Mouse (Mus musculus) neural tube, embryonic 13.5 days (tissue): ENCODE measurements at regions not wholly inside any gene's neighbourhood (a gene's known extent, or its start where the extent isn't known, plus 50 kb on each side); places are given as distances from the start of the nearest gene placed in this dataset.
A peak's percentile ranks its signal among the peaks of the same experiment; 100 is the strongest.

Experiments
- ATAC-seq: fragments of 200-750 bp; cut with Nextera tagmentation; 2 replicates; pipeline ENCODE4 v1.8.0; 2017; ENCODE audit warnings: low read depth, mild to moderate bottlenecking, moderate TSS enrichment, moderate library complexity
- H3K27ac ChIP-seq: fragments of 300-500 bp; sonication (generic); replicated peaks from 2 replicates; pipeline ENCODE4 v1.5.1; 2015; ENCODE audit warnings: moderate library complexity, mild to moderate bottlenecking, inconsistent platforms
- H3K27me3 ChIP-seq: fragments of 300-500 bp; sonication (generic); 2 replicates; pipeline ENCODE4 v1.6.1; 2015; ENCODE audit warnings: mild to moderate bottlenecking, inconsistent platforms
- H3K36me3 ChIP-seq: fragments of 300-500 bp; sonication (generic); 2 replicates; pipeline ENCODE4 v1.6.1; 2015; ENCODE audit warnings: mild to moderate bottlenecking, inconsistent platforms
- H3K4me1 ChIP-seq: fragments of 300-500 bp; sonication (generic); replicated peaks from 2 replicates; pipeline ENCODE4 v1.6.1; 2015; ENCODE audit warnings: inconsistent platforms
- H3K4me2 ChIP-seq: fragments of 300-500 bp; sonication (generic); 2 replicates; pipeline ENCODE4 v1.6.1; 2015; ENCODE audit warnings: inconsistent platforms, mild to moderate bottlenecking, moderate library complexity
- H3K4me3 ChIP-seq: fragments of 300-500 bp; sonication (generic); 2 replicates; pipeline ENCODE4 v1.5.1; 2015; ENCODE audit warnings: mild to moderate bottlenecking, inconsistent platforms
- H3K9ac ChIP-seq: fragments of 300-500 bp; sonication (generic); 2 replicates; pipeline ENCODE4 v1.6.1; 2015; ENCODE audit warnings: moderate library complexity, mild to moderate bottlenecking, inconsistent platforms
- H3K9me3 ChIP-seq: fragments of 300-500 bp; sonication (generic); 2 replicates; pipeline ENCODE4 v1.6.1; 2016; ENCODE audit warnings: inconsistent platforms
- WGBS: fragments of 180-500 bp; shearing (Covaris S2); methylation state at CpG from one replicate; pipeline ENCODE4 v1.1.7; 2015; 5-methylcytosine and 5-hydroxymethylcytosine counted together

GRCm38 (mm10) chr3:143138952-143139351 lies 257.1 kb upstream of the Pkn2 start:
- Histone ChIP-seq H3K4me2 (no peak overlapping the region), H3K36me3 (no peaks in the 10 kb centered on the region), H3K4me1 (no peaks in the 10 kb centered on the region), H3K27me3 (no peaks in the 10 kb centered on the region), H3K27ac (no peak overlapping the region), H3K9ac (no peak overlapping the region), H3K4me3 (no peak overlapping the region), H3K9me3 (no peaks in the 10 kb centered on the region)
- ATAC-seq = no peak
- 89% methylated on average over 3 of the region's 3 CpGs for WGBS

GRCm38 (mm10) chr3:143134528-143134927 lies 252.7 kb upstream of the Pkn2 start:
- H3K9me3 ChIP-seq = no peaks in the 10 kb centered on the region

GRCm38 (mm10) chr3:143107733-143108291 lies 226.0 kb upstream of the Pkn2 start:
- Histone ChIP-seq H3K4me3 (no peak overlapping the region), H3K4me2 (no peak overlapping the region), H3K4me1 (peaks cover 27% of the 10 kb centered on the region), H3K9ac (no peak overlapping the region), H3K27me3 (no peaks in the 10 kb centered on the region), H3K9me3 (no peaks in the 10 kb centered on the region), H3K36me3 (no peaks in the 10 kb centered on the region), H3K27ac (no peak overlapping the region)
- 74% methylated on average over 13 of the region's 13 CpGs for WGBS
- ATAC-seq = no peak

More at GRCm38 (mm10) chr3:143134528-143134927, 252.7 kb upstream of the Pkn2 start:
- no peak overlapping the region for H3K9ac ChIP-seq
- no peak overlapping the region for H3K4me3 ChIP-seq
- 52% methylated on average over 2 of the region's 2 CpGs for WGBS
- no peaks in the 10 kb centered on the region for H3K4me1 ChIP-seq
- no peak overlapping the region for H3K4me2 ChIP-seq
- peak; percentile 91 for ATAC-seq
- H3K27ac ChIP-seq = no peak overlapping the region
- H3K36me3 ChIP-seq = no peaks in the 10 kb centered on the region
- no peaks in the 10 kb centered on the region for H3K27me3 ChIP-seq

GRCm38 (mm10) chr3:143104734-143105133 lies 222.9 kb upstream of the Pkn2 start:
- no peak for ATAC-seq
- Histone ChIP-seq H3K4me2 (no peak overlapping the region), H3K27ac (no peak overlapping the region), H3K27me3 (no peaks in the 10 kb centered on the region), H3K9ac (no peak overlapping the region), H3K4me3 (no peak overlapping the region), H3K9me3 (no peaks in the 10 kb centered on the region), H3K36me3 (no peaks in the 10 kb centered on the region), H3K4me1 (peaks cover 48% of the 10 kb centered on the region)
- 11% methylated on average over 2 of the region's 2 CpGs for WGBS

GRCm38 (mm10) chr3:143103333-143103732 lies 221.5 kb upstream of the Pkn2 start:
- Histone ChIP-seq H3K4me2 (no peak overlapping the region), H3K4me1 (peaks cover 48% of the 10 kb centered on the region), H3K36me3 (no peaks in the 10 kb centered on the region), H3K27ac (no peak overlapping the region; the same call in 1 of the 2 replicates), H3K4me3 (no peak overlapping the region), H3K9ac (no peak overlapping the region), H3K27me3 (no peaks in the 10 kb centered on the region), H3K9me3 (no peaks in the 10 kb centered on the region)
- 28% methylated on average over 3 of the region's 3 CpGs for WGBS
- ATAC-seq = no peak

- peak; percentile 89 for ATAC-seq
- 2% methylated on average over 43 of the region's 59 CpGs for WGBS
These were observed 219.2 kb upstream of the Pkn2 start for GRCm38 (mm10) chr3:143100810-143101645.

GRCm38 (mm10) chr3:143100203-143100602 lies 218.4 kb upstream of the Pkn2 start:
- Histone ChIP-seq H3K9ac (peak overlapping the region; percentile 66; the same call in 1 of the 2 replicates), H3K4me1 (peaks cover 36% of the 10 kb centered on the region), H3K4me2 (peak overlapping the region; percentile 63), H3K27me3 (no peaks in the 10 kb centered on the region), H3K36me3 (no peaks in the 10 kb centered on the region), H3K4me3 (peak overlapping the region; percentile 45), H3K27ac (peak overlapping the region; percentile 88), H3K9me3 (no peaks in the 10 kb centered on the region)
- 54% methylated on average over 7 of the region's 7 CpGs for WGBS
- no peak for ATAC-seq

More at GRCm38 (mm10) chr3:143100810-143101645, 219.2 kb upstream of the Pkn2 start:
- Histone ChIP-seq H3K4me1 (peaks cover 36% of the 10 kb centered on the region), H3K4me3 (peak overlapping the region; percentile 45), H3K36me3 (no peaks in the 10 kb centered on the region), H3K27me3 (no peaks in the 10 kb centered on the region), H3K9ac (peak overlapping the region; percentile 66), H3K9me3 (no peaks in the 10 kb centered on the region), H3K27ac (peak overlapping the region; percentile 88), H3K4me2 (peak overlapping the region; percentile 63)

GRCm38 (mm10) chr3:143092206-143092605 lies 210.4 kb upstream of the Pkn2 start:
- peaks cover 12% of the 10 kb centered on the region for H3K4me1 ChIP-seq
- H3K27ac ChIP-seq = no peak overlapping the region; the same call in 1 of the 2 replicates
- 53% methylated on average over 4 of the region's 4 CpGs for WGBS
- H3K4me2 ChIP-seq = no peak overlapping the region
- H3K36me3 ChIP-seq = no peaks in the 10 kb centered on the region
- no peak overlapping the region for H3K4me3 ChIP-seq
- no peak for ATAC-seq
- no peaks in the 10 kb centered on the region for H3K9me3 ChIP-seq
- H3K27me3 ChIP-seq = no peaks in the 10 kb centered on the region
- H3K9ac ChIP-seq = no peak overlapping the region

- Histone ChIP-seq H3K27ac (no peak overlapping the region), H3K36me3 (no peaks in the 10 kb centered on the region), H3K9me3 (no peaks in the 10 kb centered on the region), H3K9ac (no peak overlapping the region), H3K4me2 (no peak overlapping the region), H3K4me1 (peaks cover 12% of the 10 kb centered on the region), H3K4me3 (no peak overlapping the region), H3K27me3 (no peaks in the 10 kb centered on the region)
- 51% methylated on average over 9 of the region's 9 CpGs for whole genome bisulfite sequencing
- peak; percentile 40; the same call in 1 of the 2 replicates for ATAC-seq
These were observed 209.1 kb upstream of the Pkn2 start for GRCm38 (mm10) chr3:143090886-143091285.

- no peaks in the 10 kb centered on the region for H3K36me3 ChIP-seq
- H3K9me3 ChIP-seq = no peaks in the 10 kb centered on the region
- ATAC-seq = no peak
- H3K9ac ChIP-seq = no peak overlapping the region
- H3K27me3 ChIP-seq = no peaks in the 10 kb centered on the region
- WGBS = 93% methylated on average over 3 of the region's 3 CpGs
- H3K4me1 ChIP-seq = peaks cover 12% of the 10 kb centered on the region
- H3K4me2 ChIP-seq = no peak overlapping the region
- no peak overlapping the region for H3K27ac ChIP-seq
- H3K4me3 ChIP-seq = no peak overlapping the region
These were observed 208.5 kb upstream of the Pkn2 start for GRCm38 (mm10) chr3:143090316-143090715.

- Histone ChIP-seq H3K4me1 (peaks cover 12% of the 10 kb centered on the region), H3K9ac (no peak overlapping the region), H3K36me3 (no peaks in the 10 kb centered on the region), H3K9me3 (no peaks in the 10 kb centered on the region), H3K4me3 (no peak overlapping the region), H3K4me2 (no peak overlapping the region), H3K27ac (no peak overlapping the region), H3K27me3 (no peaks in the 10 kb centered on the region)
- WGBS = 81% methylated on average over 3 of the region's 3 CpGs
- no peak for ATAC-seq
These were observed 206.0 kb upstream of the Pkn2 start for GRCm38 (mm10) chr3:143087786-143088185.

GRCm38 (mm10) chr3:143078310-143078709 lies 196.5 kb upstream of the Pkn2 start:
- WGBS = 76% methylated on average over 7 of the region's 7 CpGs
- no peaks in the 10 kb centered on the region for H3K9me3 ChIP-seq

More at GRCm38 (mm10) chr3:143078310-143078709, 196.5 kb upstream of the Pkn2 start:
- H3K4me2 ChIP-seq = no peak overlapping the region
- no peak for ATAC-seq
- no peak overlapping the region for H3K27ac ChIP-seq
- no peaks in the 10 kb centered on the region for H3K27me3 ChIP-seq
- H3K4me1 ChIP-seq = no peaks in the 10 kb centered on the region
- no peak overlapping the region for H3K9ac ChIP-seq
- H3K4me3 ChIP-seq = no peak overlapping the region
- H3K36me3 ChIP-seq = no peaks in the 10 kb centered on the region
